Mouse (Mus musculus) limb, embryonic 10.5 days (tissue): ENCODE measurements at regions not wholly inside any gene's neighbourhood (a gene's known extent, or its start where the extent isn't known, plus 50 kb on each side); places are given as distances from the start of the nearest gene placed in this dataset.

ENCODE experiments used
- DNase-seq: peaks from one replicate; pipeline ENCODE4 v3.0.0-alpha.2; 2017; ENCODE audit warnings: low spot score
- H3K27ac ChIP-seq: fragments of 300-500 bp; sonication (generic); 2 replicates; pipeline ENCODE4 v1.5.1; 2016; ENCODE audit warnings: mild to moderate bottlenecking
- H3K27me3 ChIP-seq: fragments of 300-500 bp; sonication (generic); 2 replicates; pipeline ENCODE4 v1.6.1; 2016; ENCODE audit warnings: low read depth, mild to moderate bottlenecking; ENCODE audit not compliant: poor library complexity, severe bottlenecking
- H3K36me3 ChIP-seq: fragments of 300-500 bp; sonication (generic); 2 replicates; pipeline ENCODE4 v1.6.1; 2016; ENCODE audit warnings: mild to moderate bottlenecking, moderate library complexity
- H3K4me1 ChIP-seq: fragments of 300-500 bp; sonication (generic); 2 replicates; pipeline ENCODE4 v1.6.1; 2016
- H3K4me3 ChIP-seq: fragments of 300-500 bp; sonication (generic); 2 replicates; pipeline ENCODE4 v1.5.1; 2016; ENCODE audit warnings: mild to moderate bottlenecking, moderate library complexity
- H3K9me3 ChIP-seq: fragments of 300-500 bp; sonication (generic); replicated peaks from 2 replicates; pipeline ENCODE4 v1.6.1; 2016; ENCODE audit warnings: mild to moderate bottlenecking
- WGBS: fragments of 180-500 bp; shearing (Covaris S2); methylation state at CpG from one replicate; pipeline ENCODE4 v1.1.7; 2016; 5-methylcytosine and 5-hydroxymethylcytosine counted together

- Histone ChIP-seq H3K4me3 (no peak overlapping the region), H3K36me3 (no peaks in the 10 kb centered on the region), H3K27me3 (no peaks in the 10 kb centered on the region), H3K27ac (no peak overlapping the region), H3K4me1 (peaks cover 49% of the 10 kb centered on the region), H3K9me3 (no peaks in the 10 kb centered on the region)
- no peak for DNase-seq
- 21% methylated on average over 6 of the region's 6 CpGs for WGBS
These were observed 254.2 kb upstream of the Gm5148 start for GRCm38 (mm10) chr3:37978481-37978880.

DNA sequence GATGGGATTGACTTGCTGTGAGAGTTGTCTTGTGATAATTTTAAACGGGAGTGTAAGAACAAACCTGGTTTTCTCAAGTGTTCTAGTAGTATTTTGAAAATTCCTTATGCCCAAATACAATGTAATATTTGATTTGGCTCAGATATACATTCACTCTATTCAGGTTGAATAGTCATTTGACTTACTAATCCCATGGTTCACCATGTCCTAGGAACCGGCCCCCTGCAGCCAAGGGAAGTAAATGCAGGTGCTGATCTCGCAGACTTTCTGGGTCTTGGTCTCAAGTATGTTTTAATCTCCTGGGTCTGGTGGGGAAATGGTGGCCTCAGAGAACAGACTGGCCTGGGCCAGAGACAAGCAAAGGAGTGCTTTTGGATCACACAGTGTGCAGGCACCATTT is 253.2 kb upstream of the Gm5148 start:
- H3K27ac ChIP-seq = peak overlapping the region; percentile 69
- no peak for DNase-seq
- no peaks in the 10 kb centered on the region for H3K36me3 ChIP-seq
- 66% methylated on average over 3 of the region's 3 CpGs for WGBS
- H3K4me1 ChIP-seq = peaks cover 49% of the 10 kb centered on the region
- no peaks in the 10 kb centered on the region for H3K9me3 ChIP-seq
- no peaks in the 10 kb centered on the region for H3K27me3 ChIP-seq
- H3K4me3 ChIP-seq = no peak overlapping the region

DNA sequence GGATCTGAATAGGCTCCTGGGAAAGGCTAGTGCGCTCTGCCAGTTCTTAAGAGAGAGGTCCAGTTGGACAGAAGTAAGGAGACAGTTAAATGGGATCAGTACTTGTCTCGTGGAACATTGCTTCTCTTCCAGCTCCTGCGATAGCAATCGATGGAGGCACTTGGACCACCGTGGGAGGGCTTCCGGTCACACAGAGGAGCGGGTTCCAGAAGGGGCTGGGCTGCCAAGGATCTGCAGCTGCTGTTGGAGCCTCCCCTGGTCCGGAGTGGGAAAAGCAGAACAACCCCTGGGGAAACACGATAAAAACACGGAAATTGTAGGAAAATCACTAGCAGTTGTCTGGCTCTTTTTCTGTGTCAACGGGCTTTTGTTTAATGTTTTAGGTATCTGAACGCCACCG is 252.3 kb upstream of the Gm5148 start:
- H3K27ac ChIP-seq = peak overlapping the region; percentile 81
- peak; percentile 71 for DNase-seq
- H3K4me1 ChIP-seq = peaks cover 50% of the 10 kb centered on the region
- WGBS = 39% methylated on average over 13 of the region's 13 CpGs
- peak overlapping the region; percentile 30 for H3K4me3 ChIP-seq
- H3K9me3 ChIP-seq = no peaks in the 10 kb centered on the region
- no peaks in the 10 kb centered on the region for H3K36me3 ChIP-seq
- H3K27me3 ChIP-seq = no peaks in the 10 kb centered on the region

- peak overlapping the region; percentile 30 for H3K4me3 ChIP-seq
- WGBS = 8% methylated on average over 11 of the region's 11 CpGs
- H3K27ac ChIP-seq = peak overlapping the region; percentile 81
- no peaks in the 10 kb centered on the region for H3K9me3 ChIP-seq
- no peaks in the 10 kb centered on the region for H3K27me3 ChIP-seq
- peak; percentile 71 for DNase-seq
- peaks cover 55% of the 10 kb centered on the region for H3K4me1 ChIP-seq
- H3K36me3 ChIP-seq = no peaks in the 10 kb centered on the region
These were observed 251.0 kb upstream of the Gm5148 start for GRCm38 (mm10) chr3:37975194-37975756.

- Histone ChIP-seq H3K9me3 (no peaks in the 10 kb centered on the region), H3K27me3 (no peaks in the 10 kb centered on the region), H3K4me3 (no peak overlapping the region), H3K4me1 (peaks cover 51% of the 10 kb centered on the region), H3K27ac (no peak overlapping the region), H3K36me3 (no peaks in the 10 kb centered on the region)
- WGBS = 81% methylated on average over 3 of the region's 3 CpGs
- no peak for DNase-seq
These were observed 248.6 kb upstream of the Gm5148 start for GRCm38 (mm10) chr3:37972931-37973330.

DNA sequence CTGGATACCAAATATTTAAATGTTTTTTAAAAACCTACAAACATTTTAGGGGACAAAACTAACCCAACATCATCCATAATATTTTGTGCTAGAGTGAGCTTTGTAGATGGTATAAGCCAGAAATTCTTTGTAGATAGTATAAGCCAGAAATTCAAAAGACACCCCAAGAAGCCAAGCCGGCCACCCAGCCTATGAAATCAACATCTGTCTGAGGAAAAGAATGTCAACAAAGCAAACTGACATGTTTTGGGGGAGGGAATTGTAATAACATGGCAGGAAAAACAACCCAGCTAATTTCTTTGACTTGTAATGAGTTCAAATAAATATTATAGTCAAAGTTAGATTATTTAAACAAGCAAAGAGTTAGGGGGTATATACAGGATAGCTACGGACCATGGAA is 246.9 kb upstream of the Gm5148 start:
- Histone ChIP-seq H3K27me3 (no peaks in the 10 kb centered on the region), H3K36me3 (no peaks in the 10 kb centered on the region), H3K27ac (no peak overlapping the region), H3K4me1 (peaks cover 36% of the 10 kb centered on the region), H3K9me3 (no peaks in the 10 kb centered on the region), H3K4me3 (no peak overlapping the region)
- DNase-seq = no peak
- WGBS = 61% methylated on average over 2 of the region's 2 CpGs

- Histone ChIP-seq H3K27me3 (no peaks in the 10 kb centered on the region), H3K9me3 (no peaks in the 10 kb centered on the region), H3K4me3 (no peak overlapping the region), H3K36me3 (no peaks in the 10 kb centered on the region), H3K27ac (no peak overlapping the region), H3K4me1 (peaks cover 22% of the 10 kb centered on the region)
- DNase-seq = no peak
These were observed 244.4 kb upstream of the Gm5148 start for GRCm38 (mm10) chr3:37968654-37969053.

- Histone ChIP-seq H3K4me3 (no peak overlapping the region), H3K27me3 (no peaks in the 10 kb centered on the region), H3K4me1 (peaks cover 14% of the 10 kb centered on the region), H3K9me3 (no peaks in the 10 kb centered on the region), H3K36me3 (no peaks in the 10 kb centered on the region), H3K27ac (no peak overlapping the region)
- 97% methylated on average over 4 of the region's 4 CpGs for WGBS
- no peak for DNase-seq
These were observed 240.9 kb upstream of the Gm5148 start for GRCm38 (mm10) chr3:37965221-37965620.

DNA sequence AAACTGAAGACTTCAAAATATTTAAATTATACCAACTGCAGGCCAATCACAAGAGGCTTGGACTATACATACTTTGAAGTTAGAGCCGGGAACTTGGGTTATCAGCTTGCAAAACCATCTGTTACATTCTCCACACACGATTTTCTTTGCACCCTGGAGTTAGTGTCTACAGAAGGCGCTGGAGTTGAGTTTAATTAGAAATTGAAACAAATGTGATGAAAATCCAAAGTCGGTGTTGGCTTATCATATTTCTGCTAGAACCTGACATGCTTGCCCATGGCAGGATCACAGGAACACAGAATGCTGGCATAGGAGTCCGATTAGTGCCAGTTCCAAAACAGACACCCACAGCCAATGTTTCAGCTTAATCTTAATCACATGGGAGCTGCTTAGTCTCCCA is 239.8 kb upstream of the Gm5148 start:
- Histone ChIP-seq H3K27ac (no peak overlapping the region), H3K4me1 (peaks cover 11% of the 10 kb centered on the region), H3K36me3 (no peaks in the 10 kb centered on the region), H3K9me3 (no peaks in the 10 kb centered on the region), H3K4me3 (no peak overlapping the region), H3K27me3 (no peaks in the 10 kb centered on the region)
- WGBS = 82% methylated on average over 5 of the region's 5 CpGs
- DNase-seq = no peak

DNA sequence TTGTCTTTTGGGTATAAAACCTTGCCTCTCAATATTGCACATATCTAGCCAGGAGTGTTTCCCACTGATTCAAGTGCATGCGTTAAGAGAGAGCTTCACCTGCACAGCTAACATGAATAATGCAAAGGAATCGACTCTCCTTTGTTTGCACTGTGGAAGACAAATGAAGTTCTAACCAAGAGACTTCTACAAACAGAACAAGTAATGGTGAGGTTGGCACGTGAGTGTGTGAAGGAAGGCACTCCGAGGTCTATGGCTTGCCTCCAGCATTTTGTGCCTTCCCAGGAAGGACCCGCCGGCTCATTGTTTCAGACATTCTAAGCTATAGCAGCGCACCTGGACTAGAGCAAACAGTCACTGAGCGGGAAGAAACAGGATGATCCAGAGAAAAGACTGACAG is 238.5 kb upstream of the Gm5148 start:
- no peak for DNase-seq
- Histone ChIP-seq H3K9me3 (no peaks in the 10 kb centered on the region), H3K27me3 (no peaks in the 10 kb centered on the region), H3K4me1 (peaks cover 9% of the 10 kb centered on the region), H3K4me3 (no peak overlapping the region), H3K27ac (no peak overlapping the region), H3K36me3 (no peaks in the 10 kb centered on the region)
- WGBS = 89% methylated on average over 8 of the region's 8 CpGs

DNA sequence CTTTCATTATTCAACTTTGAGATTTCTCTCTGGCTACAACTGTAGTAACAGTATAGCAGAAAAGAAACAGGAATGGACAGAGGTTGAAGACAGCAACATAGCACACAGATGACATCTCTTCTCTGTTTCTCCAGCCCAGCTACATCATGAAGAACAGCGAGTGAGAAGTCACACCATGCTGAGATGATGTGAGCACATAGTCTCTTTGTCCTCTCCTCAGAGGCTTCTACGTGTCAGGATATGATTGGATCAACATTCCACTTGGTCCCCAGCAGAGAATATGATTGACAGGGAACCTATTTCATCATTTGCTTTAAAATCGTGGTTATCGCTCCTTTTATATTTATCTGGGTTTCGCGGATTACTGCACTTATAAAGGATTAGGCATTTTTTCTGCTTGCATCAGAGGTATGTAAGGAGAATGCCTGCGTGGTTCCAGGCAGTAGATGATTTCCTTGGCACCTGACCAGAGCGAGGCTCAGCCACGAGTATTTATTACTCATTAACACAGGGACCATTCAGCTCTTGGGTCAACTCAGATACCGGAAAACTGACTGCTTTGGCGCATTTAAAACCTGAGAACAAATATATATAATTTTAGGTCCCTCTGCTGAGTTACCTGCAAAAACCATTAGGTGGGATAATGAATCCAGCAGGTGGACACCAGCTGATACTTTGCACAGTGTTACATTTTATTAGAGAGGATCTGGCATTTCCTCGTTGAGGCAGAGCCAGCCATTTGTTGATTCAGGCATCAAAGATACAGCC is 237.9 kb upstream of the Gm5148 start:
- Histone ChIP-seq H3K27ac (no peak overlapping the region), H3K36me3 (no peaks in the 10 kb centered on the region), H3K9me3 (no peaks in the 10 kb centered on the region), H3K4me1 (peaks cover 9% of the 10 kb centered on the region), H3K4me3 (no peak overlapping the region), H3K27me3 (no peaks in the 10 kb centered on the region)
- DNase-seq = no peak
- WGBS = 88% methylated on average over 12 of the region's 12 CpGs

GRCm38 (mm10) chr3:37958361-37958978 is 234.2 kb upstream of the Gm5148 start:
- H3K27me3 ChIP-seq = no peaks in the 10 kb centered on the region
- peak; percentile 18 for DNase-seq
- 40% methylated on average over 6 of the region's 6 CpGs for WGBS
- no peak overlapping the region for H3K4me3 ChIP-seq
- no peaks in the 10 kb centered on the region for H3K9me3 ChIP-seq
- no peaks in the 10 kb centered on the region for H3K36me3 ChIP-seq
- H3K4me1 ChIP-seq = no peaks in the 10 kb centered on the region
- H3K27ac ChIP-seq = no peak overlapping the region

DNA sequence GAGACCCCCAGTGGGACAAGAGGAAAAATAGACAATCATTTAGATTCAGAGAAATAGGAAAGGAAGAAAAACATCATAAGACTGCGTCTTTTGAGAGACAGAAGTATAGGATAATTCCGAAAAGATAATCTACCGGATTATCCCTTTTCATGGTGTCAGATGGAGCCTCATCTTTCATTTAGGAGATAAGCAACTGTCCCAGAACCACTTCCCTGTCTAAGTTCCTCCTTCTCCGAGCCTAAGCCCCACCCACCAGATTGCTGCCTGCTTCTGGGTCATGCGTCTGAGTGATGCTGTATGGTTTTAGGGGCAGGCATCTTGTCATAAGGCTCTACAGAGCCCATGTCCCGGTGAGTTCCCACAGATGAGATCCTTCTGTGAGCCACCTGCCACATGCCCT is 232.3 kb upstream of the Gm5148 start:
- Histone ChIP-seq H3K27me3 (no peaks in the 10 kb centered on the region), H3K9me3 (no peaks in the 10 kb centered on the region), H3K4me3 (no peak overlapping the region), H3K36me3 (no peaks in the 10 kb centered on the region), H3K27ac (no peak overlapping the region), H3K4me1 (peaks cover 4% of the 10 kb centered on the region; the same call in 1 of the 2 replicates)
- peak; percentile 19 for DNase-seq
- WGBS = 89% methylated on average over 6 of the region's 6 CpGs
